Mouse (Mus musculus) heart, adult 8-10 months (tissue): ENCODE measurements at regions not wholly inside any gene's neighbourhood (a gene's known extent, or its start where the extent isn't known, plus 50 kb on each side); places are given as distances from the start of the nearest gene placed in this dataset.

Source experiments
- DNase-seq: peaks from one replicate; pipeline ENCODE4 v3.0.0; 2022; ENCODE audit warnings: low spot score

DNA sequence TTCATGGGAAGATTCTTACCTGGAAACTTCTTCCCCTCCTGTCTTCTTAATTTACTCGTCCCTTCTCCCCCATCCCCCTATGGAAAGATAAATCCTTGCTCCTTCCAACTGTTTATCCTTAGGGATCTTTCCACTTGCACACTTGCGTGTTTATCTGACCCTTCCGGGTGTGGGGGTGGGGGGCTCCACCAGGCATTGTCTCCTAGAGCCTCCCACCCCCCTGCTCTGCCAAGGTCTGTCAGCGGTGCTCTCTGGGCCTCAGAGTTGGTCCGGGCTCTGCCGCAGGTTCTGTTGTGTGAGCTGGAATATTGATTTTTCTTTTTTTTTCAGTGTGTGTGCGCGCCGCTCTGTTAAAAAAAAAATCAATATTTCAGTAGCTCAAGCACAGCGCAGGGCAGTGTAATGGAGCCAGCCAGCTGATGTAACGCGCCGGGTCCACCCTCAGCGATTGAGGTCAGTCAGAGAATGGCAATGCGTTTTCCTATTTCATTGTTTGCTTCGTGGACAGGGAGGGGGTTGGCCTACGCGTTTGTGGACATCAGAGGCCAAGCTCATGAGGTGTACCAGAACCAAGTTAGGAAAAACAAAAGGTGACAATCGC, 160.2 kb upstream of the Nfe2l3 start:
- no peak for DNase-seq

DNA sequence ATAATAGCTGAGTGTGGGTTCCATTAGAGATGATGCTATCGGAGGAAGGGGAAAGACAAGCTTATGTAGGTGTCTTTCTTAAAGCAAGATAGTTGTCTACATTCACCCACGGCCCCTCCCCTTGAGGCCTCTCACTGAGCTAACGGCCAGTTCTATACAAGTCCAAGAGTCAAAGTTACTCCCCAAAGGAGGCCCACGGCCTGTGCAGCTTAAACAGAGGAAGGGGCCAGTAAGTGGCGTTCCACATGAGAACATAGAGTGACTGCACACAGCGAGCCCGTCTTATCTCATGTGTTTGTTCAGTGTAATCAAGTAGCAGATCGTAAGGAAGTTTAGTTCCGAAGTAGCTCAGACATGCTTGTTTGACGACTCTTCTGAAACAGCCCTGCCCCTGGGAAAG, 153.0 kb upstream of the Nfe2l3 start:
- no peak for DNase-seq

DNA sequence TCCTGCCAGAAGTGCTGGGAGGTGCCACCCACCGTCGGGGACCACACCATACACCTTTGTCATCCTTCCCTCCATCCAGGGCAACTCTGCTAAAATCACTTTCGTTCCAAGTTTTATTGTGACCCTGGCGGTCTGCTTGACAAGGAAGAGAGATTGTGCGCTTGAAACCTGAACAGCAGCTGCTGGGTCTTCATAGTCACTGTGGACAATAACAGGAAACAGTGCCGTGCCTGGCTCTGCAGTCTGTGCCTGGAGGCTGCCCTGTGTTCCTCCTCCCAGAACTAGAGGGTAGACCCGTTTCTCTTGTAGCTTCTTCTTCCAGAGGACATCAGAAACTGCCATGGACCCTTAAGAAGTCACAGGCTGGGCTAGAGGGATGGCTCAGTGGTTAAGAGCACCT, 152.2 kb upstream of the Nfe2l3 start:
- DNase-seq = no peak

DNA sequence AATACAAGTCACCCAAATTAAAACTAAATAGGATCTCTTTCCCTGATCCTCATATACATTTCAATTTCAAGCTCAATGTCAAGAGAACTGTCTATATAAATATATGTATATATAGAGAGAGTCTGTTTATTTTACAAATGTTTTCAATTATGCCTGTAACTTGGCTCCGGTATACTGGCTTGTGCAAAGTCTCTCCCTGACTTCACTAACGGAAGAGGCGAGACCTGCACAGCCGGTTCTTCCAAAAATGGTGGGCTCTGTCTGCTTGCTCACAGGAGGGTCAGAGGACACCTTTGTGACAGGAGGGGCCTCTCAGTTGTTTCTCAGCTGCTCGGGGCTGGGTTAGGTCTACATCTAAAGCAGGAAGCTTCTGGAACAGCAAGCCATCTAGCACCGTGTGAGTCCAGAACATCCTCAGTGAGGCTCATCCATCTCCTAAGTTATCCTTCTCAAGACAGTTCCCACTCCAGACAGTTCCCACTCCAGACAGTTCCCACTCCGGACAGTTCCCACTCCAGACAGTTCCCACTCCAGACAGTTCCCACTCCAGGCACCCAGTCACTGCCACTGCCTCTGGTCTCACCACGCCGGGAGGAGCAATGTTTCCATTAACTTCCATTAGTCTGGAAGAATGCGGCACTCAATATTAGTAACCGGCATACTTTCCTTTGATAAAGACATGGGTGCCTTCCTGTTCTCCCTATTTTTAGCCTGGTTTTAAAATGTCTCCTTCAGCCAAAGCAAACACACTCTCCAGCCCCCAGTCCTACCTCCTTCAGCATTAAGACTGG, 148.4 kb upstream of the Nfe2l3 start:
- DNase-seq = no peak

DNA sequence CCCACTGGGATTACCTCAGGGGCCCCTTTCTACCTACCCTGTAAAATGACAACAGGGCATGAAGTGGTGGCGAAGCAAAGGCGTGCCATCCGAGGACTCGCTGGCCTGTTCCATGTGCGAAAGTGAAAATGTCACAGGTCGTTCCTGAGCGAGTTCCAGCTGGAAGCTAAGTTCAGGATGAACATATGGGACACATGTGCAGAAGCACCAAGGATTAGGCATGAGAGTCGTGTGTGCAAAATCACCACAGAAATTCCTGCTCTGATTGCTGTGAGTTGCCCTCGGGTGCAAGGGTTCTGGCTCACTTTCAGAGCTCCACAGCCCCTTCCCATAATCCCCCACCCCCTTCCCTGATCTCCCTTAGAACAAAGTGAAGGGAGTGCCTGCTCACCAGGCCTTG, 147.6 kb upstream of the Nfe2l3 start:
- DNase-seq = no peak

DNA sequence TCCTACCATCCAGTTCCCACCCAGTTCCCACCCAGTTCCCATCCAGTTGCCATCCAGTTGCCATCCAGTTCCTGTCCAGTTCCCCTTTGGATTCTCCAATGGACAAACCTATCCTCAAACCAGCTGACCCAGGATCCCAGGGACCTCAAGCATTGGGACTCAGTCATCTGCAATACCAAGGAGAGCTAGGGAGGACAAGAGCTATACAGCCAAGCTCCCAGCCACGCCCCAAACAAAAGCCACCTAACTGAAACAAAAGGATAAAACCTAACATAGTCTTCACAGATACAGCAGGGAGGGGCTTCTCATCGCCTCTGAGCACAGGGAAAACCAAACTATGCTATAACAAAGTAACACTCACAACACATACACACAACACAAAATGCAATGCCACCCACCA, 145.6 kb upstream of the Nfe2l3 start:
- DNase-seq = no peak

DNA sequence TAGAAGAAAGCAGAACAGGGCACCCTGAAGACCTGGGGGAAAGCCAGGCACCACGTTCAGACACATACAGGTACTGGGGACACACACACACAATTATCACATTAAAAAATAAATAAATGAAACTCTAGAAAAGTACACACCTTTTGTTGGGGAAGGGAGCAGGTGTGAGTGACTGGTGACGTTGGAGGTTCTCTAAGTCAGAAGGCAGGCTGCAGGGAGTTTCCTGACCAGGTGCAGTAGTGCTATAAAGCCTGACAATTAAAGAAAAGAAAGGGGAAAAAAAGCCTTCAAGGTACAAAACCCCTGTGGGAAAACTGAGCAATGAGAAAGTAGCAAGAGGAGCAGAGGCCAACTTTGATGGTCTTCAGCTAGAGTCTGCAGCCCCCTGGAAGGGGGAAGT, 145.1 kb upstream of the Nfe2l3 start:
- DNase-seq = no peak

DNA sequence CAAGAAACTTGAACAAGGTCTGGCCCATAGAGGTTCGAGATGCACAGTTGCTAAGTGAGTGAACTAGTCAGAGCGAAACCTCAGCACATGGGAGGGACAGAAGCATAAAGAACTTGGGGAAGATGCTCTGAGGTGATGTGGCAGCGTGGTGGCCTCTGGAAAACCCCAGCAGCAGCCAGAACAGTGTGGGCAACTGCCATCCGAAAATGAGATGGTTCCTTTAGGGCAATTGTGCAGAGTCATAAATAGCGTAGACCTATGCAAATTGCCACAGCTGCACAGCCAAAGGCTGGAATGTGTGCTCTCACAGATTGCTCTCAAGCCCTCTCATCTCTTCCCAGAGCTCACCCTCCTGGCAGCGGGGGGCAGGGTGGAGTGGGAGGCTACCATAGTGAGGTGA, 144.7 kb upstream of the Nfe2l3 start:
- DNase-seq = no peak

DNA sequence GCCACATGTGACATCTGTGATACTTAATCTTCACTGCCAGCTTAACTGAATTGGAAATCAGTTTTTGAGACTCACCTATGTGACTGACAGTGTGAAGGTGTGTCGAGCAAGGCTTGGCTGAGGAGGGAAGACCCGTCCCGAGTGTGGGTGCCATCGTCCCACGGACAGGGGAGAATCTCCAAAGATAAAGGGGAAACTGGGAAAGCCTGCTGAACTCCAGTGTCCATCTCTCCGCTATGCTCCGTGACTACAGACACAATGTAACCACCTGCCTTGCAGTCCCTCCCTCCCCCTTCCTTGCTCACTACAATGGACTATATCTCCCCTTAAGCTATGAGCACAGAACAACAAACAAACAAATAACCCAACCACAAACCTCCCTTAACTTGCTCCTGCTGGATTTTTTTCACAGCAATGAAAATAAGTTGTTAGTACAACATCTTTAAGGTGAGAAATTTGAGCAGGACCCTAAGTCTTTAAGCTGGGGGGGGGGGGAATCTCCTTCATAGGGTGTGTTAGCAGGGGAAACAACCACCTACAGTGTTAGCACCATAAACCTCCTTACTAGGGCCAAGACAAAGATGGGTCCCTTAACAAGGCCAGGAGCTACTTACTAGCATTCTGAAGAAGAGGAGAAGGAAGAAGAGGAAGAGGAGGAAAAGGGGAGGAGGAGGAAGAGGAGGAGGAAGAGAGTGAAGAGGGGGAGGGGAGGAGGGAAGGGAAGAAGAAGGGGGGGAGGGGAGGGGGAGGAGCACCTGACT, 144.0 kb upstream of the Nfe2l3 start:
- no peak for DNase-seq

DNA sequence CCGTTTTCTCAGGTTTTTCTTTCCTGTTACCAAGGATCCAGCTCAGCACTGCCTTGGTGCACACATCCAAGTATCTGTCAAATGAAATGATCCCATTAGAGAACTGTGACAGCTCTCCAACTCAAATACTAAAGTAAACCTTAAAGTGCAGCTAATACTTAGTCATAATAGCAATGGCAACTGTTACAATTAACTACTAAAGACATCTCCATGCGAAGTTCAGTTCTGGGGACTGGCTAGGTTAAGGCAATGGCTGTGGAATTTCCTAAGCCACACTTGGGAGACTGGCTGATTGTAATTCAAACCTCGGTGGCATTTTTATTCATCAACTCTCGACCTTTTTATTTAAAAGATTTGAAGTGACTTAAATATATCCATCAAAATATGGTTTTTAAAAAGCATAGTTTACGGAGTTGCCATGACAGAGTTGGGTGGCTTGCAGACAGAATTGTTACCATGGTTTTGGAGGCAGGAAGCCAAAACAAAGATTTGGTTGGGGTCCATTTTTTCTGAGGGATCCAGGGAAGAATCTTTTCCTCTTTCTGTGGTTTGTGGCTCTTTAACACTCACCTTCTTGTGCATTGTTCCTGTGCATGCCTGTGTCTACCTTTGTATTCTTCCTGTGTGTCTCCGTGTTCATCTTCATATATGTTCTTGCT, 143.3 kb upstream of the Nfe2l3 start:
- DNase-seq = no peak

DNA sequence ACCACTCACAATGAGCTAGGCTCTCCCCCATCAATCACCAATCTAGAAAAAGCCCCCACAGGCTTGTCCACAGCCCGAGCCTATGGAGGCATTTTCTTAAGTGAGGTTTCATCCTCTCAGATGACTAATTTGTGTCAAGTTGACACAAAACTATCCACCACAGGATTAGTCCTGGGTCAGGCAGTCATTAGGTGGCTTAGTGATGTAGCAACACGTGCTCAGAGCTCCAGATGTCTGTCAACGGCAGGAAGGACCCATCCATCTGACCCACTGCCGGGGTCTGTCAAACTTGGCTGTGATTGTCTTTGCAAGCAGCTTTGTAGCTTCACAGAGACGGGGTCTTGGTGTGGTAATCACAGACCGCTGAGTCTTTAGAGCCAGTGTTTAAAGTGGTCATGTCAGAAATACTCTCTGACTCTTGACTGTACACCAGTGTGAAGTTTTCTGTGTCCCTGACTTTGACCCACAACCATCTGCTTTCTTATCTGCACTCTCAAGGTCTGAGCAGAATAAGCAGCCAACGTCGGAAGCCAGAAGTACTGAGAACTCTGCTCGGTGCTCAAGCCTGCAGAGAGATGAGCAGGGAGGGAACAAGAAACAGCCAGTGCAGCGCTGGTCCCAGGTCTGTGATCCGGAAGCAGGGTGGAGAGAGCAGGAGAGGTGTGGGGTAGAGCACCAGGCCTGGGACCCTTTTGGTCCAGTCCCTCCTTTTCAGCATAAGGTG, 131.6 kb upstream of the Nfe2l3 start:
- no peak for DNase-seq

DNA sequence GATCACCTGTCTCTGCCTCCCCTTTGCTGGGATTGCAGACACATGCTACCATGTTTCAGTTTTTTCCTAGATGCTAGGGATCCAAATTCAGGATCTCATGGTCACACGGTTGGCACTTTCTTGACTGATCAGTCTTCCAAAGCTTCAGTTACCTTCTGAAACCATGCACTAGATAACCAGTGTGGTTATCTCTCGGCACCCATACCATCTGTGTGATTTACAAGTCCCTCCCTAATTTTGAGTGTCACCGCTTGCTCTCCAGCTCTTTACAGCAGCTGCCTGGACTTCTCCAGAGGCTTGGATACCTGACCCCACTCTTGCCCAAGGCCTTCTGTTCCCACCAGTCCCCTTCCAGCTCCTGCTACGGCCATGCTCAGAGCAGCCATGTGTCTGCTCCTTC, 130.6 kb upstream of the Nfe2l3 start:
- DNase-seq = no peak

DNA sequence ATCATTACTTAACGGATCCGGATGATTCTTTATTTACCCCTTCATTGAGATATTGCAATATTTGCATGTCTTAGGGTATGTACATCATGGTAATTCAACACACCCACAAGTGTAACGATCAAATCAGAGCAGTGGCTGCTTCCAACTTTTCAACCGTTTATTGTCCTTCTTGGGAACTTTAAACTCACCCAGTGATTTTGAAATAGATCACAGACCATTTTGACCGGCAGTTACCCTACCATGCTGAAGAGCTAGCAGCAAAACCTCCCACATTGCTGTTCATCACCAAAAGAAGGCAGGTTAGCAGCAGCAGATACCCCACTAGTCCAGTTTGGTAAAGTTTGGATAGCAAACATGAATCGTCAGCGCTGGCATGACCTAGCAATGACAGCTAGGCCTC, 130.2 kb upstream of the Nfe2l3 start:
- no peak for DNase-seq

DNA sequence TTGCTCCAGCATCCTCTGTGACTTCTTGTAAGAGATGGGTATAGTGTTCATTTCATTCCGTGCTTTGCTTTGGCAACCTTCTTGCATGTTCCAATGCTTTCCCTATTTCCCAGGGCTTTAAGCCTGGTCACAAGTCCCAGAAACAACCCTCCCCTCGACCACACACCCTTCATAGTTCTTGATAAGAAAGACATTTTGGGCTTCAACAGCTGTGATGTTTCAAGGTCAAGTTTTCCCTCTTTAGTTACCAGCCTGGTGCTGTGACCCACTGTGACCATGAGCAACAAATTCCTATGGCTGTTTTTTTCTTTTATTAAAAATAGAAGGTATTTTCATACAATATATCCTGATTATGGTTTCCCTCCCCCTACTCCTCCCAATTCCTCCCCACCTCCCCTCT, 114.1 kb upstream of the Nfe2l3 start:
- no peak for DNase-seq

DNA sequence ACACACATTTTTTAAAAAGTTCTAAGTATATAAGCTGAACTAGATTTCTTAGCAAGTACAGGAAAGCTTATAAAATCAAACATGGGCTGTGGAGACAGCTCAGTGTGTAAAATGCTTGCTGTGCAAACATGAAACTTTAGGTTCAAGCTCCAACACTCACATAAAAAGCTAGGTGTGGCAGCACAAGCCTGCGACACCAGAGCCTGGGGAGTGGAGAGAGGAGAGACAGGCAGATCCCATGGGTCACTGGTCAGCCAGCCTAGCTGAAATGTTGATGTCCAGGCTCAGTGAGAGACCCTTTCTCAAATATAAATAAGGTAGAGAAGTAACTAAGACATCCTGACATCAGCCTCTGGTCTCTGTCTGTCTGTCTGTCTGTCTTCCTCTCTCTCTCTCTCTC, 112.5 kb upstream of the Nfe2l3 start:
- no peak for DNase-seq

DNA sequence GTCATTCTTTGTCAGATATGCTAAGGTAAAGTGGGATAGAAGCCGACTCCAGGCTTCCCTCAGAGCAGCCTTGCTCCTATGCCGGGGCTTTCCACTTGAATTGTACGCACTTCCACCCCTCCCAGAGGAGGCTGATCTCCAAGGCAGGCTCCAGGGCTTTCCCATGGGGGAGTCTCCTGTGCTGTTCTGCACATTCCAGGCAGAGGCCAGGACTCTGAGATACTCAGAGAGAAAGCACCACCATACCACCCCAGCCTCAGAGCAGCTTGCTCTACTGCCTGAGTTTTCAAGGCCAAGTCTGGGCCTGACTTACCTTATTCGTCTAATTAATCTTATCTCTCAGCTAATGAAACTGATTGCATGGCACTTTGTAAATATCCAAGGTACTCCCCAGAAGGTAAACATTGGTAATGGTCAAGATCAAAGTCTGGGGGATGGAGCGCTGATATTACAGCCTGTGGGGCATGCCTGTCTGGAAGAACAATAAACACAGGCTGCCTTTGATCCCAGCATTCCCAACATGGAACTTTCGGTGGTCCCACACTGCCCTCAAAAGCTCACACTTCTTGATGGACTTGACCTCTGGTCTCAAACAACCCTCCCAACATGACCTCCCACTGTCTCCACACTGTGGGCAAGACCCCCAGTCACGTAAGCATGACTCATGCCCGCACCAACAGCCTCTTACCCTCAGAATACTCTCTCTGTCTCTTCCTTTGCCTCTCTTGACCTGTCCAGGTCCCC, 111.6 kb upstream of the Nfe2l3 start:
- no peak for DNase-seq

DNA sequence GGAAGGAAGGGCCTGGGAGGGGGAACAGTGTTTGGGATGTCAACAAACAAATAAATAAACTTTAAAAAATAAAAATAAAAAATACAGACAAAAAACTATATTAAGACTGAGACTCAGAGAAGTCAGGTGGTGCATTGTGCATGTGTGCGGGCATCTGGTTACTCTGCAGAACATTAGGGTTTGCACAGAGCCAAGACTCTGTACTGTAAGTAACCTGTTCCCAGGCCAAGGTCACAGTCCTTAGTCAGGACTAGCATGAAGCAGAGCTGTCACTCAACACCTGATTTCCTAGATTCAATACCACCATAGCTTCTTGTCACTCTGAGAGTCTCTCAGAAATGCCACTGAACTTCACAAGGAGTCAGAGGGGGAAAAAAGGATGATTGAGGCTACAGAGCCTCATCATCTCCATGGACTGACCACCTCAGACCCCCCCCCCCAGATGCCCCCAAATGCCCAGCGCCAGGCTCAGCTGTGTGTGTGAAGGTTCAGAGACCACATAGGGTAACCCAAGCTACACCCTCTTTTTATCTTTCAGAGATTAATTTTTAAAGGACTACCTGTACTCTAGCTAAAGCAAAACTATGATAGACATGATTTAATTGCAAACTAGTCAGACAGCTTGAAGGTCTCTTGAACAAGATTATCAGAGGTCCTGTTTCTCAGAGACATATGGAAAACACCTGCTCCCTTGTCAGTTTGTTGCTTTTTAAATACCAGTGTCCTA, 106.2 kb upstream of the Nfe2l3 start:
- DNase-seq = no peak

DNA sequence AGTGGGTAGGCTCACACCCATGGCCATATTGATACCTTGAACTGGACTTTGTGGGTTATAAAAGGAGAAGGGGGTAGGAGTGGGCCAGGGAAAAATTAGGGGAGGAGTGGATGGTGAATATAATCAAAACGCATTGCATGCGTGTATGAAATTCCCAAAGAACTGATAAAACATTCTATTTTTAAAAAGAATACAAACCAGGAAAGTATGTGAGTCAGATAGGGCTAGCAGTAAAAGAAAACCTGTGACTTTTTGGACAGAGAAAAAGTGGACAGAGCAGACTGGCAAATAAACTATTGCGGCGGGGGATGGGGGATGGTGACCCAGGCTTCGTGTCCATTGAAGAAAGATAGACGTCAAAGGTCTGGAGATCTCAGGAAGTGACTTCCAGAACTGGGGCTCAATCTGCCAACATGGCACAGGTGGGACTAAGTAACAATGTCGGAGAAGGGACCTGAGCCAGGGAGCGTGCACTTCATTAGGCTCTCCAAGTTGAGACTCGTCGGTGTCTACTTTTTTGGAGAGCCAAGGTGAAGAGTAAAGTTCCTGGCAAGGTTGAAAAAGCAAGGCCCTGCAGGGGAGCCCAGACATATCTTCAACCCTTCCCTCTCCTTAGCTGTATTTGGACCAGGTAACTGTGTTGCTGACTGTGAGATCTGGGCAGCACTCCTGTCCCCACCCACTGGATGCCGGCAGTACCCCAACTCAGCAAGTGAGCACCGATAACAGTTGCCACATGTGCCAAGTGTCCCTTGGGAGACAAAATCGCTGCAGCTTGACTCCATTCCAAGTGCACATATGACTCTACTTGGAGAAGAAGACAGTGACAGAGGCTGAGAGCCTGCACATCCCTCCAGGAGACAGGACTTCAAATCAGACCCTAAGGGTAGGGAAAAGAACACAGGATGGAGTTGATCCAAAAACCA, 103.1 kb upstream of the Nfe2l3 start:
- peak; percentile 25 for DNase-seq

DNA sequence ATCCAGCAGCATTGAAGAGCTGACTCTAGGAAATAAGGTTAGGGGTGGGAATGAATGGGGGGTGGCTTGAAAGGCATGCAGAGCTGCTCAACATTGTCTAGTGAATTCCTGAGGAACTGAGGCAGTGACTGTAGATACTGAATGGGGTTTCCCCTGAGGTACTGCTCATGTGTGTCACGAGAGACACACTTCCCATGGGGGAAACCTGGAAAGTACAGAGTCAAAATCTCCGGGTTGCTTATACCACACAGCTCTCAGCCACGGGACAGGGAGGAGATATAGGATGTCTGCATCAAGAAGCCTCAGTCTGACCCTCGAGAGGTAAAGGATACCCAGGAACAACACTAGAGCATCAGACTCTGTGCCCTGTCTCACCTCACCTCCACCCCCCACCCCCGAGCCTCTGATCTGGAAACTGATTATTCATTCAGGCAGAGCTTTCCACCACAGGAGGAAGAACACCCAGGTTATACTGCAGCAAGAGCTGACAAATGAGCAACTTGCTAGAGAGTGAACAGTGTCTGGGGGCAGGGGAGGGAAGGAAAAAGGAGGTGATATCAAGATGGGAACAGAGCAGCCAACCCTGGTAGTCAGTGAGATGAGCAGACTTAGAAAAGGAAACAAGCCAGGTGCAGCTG, 102.3 kb upstream of the Nfe2l3 start:
- DNase-seq = no peak
